Mouse (Mus musculus) thymus, postnatal 10 days (tissue): Measurements from ENCODE around the gene Defa31.
"Not testable (repeated sequence)": the region's sequence is repeated elsewhere in the genome, so short reads cannot be mapped to it uniquely, and the experiment has no call there.

ENCODE experiments used
- DNase-seq, 2 experiments: peaks; one replicate each; pipeline ENCODE4 v3.0.0; 2021; ENCODE audit warnings: low spot score in 2 of 2

Defa31 gene

DNA sequence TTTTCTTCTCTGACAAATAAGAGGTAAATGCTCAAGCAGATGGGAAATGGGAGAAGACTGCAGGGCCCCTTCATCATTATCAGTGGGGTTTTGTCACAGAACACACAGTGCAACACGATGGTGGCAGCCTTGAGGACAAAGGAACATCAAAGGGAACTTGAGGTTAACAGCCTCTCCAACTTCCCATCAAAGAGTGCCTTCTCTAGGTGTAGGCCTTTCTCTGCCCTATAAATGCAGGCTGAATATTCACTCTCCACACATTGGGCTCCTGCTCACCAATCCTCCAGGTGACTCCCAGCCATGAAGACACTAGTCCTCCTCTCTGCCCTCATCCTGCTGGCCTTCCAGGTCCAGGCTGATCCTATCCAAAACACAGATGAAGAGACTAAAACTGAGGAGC, at the start of gene Defa31:
Gene Defa31, plus strand, starts transcription at position 301 of the 400 bp plus-strand sequence.
- DNase-seq, result not testable (repeated sequence)

DNA sequence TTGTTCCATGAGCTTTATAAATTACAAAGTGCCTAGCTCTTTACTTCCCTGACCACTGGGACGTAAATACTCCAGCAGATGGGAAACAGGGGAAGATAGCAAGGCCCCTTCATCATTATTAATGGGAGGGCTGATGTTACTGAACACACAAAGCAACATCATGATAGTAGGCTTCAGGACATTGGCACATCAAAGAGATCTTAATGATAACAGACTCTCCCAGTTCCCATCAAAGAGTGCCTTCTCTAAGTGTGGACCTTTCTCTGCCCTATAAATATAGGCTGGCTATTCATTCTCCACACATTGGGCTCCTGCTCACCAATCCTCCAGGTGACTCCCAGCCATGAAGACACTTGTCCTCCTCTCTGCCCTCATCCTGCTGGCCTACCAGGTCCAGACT, 29.4 kb upstream of the Defa31 start, which contains the start of gene Defa22:
Gene Defa22, plus strand, starts transcription at position 301 of the 400 bp plus-strand sequence.
- not testable (repeated sequence) for DNase-seq

DNA sequence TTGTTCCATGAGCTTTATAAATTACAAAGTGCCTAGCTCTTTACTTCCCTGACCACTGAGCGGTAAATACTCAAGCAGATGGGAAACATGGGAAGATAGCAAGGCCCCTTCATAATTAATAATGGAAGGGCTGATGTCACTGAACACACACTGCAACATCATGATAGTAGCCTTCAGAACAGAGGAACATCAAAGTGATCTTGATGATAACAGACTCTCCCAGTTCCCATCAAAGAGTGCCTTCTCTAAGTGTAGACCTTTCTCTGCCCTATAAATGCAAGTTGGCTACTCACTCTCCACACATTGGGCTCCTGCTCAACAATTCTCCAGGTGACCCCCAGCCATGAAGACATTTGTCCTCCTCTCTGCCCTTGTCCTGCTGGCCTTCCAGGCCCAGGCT, 9.8 kb downstream of the Defa31 start, which contains the start of gene Gm15293:
Gene Gm15293, plus strand, starts transcription at position 301 of the 400 bp plus-strand sequence.
- DNase-seq, result not testable (repeated sequence)
